Mouse (Mus musculus) urinary bladder, postnatal 4 days (tissue): ENCODE results near the gene Nol9.
A peak's percentile ranks its signal among the peaks of the same experiment; 100 is the strongest.

Source experiments
- DNase-seq, 2 experiments: peaks; one replicate each; pipeline ENCODE4 v3.0.0; 2021 to 2022; ENCODE audit warnings: low spot score in 2 of 2

The Nol9 gene

DNA sequence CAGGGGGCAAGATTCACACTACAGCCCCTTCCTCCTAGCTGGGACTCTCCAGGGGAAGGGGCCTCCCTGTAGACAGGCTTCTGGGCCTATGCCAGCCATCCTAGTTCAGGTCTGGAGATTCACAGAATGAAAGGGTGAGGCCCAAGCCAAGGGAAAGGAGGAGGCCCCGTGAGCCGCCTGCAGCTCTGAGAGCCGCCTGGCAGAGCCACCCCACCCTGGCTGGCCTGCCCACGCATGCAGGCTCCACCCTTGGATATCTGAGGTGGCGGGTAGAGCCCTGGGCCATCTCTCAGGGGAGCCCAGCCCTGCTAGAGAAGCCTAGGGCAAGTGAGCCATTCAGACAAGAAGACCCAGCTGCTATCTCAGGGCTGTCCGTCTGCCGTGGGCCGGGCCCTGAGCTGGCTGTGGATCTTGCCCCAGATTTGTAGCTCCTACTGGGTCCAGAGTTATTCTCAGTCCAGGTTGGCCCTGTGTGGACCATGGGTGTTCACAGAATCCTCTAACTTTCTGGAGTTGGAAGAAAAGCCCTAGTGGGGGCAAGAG lies 53.7 kb downstream of the Nol9 start:
- DNase-seq, result no peak

GRCm38 (mm10) chr4:152094233-152094632 lies 55.1 kb downstream of the Nol9 start:
- DNase-seq, result no peak

GRCm38 (mm10) chr4:152095937-152096910 lies 57.1 kb downstream of the Nol9 start:
- peak; percentile 60 to 79 for DNase-seq

- DNase-seq, result no peak
These were observed 57.8 kb downstream of the Nol9 start for GRCm38 (mm10) chr4:152096927-152097326.

- no peak for DNase-seq
These were observed 59.0 kb downstream of the Nol9 start for GRCm38 (mm10) chr4:152097911-152098799.

DNA sequence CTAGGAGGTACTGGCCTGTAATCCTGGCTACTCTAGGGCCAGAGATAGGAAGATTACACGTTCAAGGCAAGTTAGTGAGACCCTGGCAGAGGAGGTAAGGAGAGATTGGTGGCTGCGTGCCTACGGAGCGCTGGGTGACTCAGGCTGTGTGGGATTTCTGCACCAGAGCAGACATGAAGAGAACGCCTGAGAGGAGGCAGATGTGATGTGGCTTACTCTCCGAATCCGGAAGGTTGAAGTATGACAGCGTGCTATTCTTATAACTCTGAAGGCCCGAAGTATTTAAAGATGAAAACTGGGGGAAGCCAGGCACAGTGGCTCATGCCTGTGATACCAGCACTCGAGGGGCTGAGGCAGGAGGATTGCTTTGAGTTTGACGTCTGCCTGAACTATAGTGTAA lies 61.4 kb downstream of the Nol9 start:
- DNase-seq, result no peak

DNA sequence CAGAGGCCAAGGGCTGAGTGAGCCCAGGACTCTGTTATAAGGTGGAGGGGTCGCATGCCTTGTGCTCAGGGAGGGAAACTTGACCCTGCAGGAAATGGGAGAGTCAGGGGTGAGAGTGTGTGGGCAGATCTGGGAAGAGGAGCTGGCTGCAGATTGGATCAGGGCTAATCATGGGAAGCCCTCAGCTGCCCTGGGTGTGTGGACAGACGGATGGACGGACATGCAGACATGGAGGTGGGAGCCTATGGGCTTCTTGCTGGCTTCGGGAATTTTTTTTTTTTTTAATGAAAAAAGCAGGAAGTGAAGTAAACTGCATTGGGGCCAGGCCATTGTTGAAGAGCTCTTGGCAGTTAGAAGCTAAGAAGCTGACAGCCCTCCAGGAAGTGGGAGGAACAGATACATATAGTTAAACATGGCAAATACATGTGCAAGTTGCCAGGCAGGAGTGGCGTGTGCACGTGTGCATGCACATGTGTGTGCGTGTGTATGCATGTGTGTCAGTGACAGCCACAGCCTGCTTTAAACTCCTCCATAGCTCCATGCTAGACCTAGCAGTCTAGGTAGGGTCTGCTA lies 62.0 kb downstream of the Nol9 start:
- no peak for DNase-seq

GRCm38 (mm10) chr4:152101921-152102320 lies 62.8 kb downstream of the Nol9 start:
- no peak for DNase-seq

DNA sequence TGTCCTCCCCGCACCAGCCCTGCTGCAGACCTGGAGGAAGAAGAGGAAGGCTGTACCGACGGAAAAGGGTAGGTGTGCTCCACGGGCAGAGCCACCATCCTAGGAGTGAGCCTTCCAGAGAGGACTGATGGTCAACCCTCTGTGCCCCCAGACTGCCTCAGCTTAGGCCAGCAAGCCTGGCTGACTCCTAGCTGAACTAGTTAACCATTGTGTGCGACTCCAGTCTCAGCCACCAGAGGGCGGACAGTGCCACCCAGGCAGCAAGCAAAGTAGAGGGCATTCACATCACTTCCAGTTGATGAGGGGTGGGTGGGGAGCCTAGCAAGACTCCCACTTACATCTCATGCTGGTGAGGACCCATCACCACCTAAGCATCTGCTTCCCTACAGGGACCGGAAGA lies 63.9 kb downstream of the Nol9 start:
- DNase-seq, result no peak

DNA sequence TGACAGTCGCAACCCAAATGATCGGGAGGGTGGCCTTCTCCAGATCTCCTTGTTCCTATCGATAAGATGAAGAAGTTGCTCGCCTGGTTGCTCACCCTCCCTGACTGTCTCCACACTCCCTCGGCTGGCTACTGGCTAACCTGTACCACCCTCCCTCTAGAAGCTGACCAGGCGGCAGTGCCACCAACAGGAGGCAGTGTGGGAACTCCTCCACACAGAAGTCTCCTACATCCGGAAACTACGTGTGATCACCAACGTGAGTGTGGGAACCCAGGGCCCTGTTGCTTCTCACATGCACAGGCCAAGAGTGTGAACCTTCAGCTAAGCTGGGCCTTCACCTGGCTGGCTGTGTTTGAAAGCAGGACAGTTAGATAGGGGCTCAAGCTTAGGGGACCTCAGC lies 67.6 kb downstream of the Nol9 start:
- no peak for DNase-seq

GRCm38 (mm10) chr4:152107493-152107892 lies 68.4 kb downstream of the Nol9 start:
- peak in 1 of 2 experiments; percentile 73 for DNase-seq

GRCm38 (mm10) chr4:152107971-152108509 lies 68.9 kb downstream of the Nol9 start:
- DNase-seq, result peak in 1 of 2 experiments; percentile 72

DNA sequence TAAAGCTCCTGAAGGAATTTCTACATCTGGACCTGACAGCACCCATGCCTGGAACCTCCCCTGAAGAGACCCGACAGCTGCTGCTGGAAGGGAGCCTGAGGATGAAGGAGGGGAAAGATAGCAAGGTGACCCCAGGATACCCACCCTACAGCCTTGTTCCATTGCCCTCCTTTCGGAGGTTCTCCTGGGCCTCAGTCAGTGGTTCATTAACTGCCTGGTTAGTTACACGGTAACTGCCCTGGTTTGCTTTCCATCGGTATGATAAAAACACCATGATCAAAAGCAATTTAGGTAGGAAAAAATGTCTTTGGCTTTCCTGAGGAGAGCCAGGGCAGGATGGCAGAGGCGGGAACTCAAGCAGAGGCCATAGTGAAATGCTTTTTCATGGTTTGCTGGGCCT lies 69.6 kb downstream of the Nol9 start:
- DNase-seq, result no peak

- DNase-seq, result no peak
These were observed 70.4 kb downstream of the Nol9 start for GRCm38 (mm10) chr4:152109509-152109908.

DNA sequence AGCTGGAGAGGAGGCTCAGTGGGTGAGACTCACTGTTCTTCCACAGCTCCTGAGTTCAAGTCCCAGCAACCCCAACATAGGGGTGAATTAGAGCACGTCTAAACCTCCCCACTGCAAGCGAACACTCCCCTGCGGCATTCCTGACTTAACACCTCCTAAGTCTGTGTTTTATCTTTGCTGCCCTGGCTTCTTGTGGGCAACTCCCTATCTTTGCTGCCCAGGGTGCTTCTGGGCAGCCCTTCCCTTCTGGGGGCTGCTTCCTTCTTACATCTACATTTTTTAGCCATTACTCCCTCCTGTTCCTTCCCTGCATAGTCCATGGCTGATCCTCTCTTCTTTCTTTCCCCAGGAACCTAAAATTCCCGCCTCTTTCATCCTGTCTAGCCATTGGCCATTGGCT lies 71.6 kb downstream of the Nol9 start:
- DNase-seq, result no peak
